Mouse (Mus musculus) intestine, embryonic 16.5 days (tissue): ENCODE measurements around the gene Reln. TPM values are rescaled to one million over a fixed set of nuclear protein-coding genes. Genes with fewer than 3 reads are reported as not detected.

Experiments
- ATAC-seq: fragments of 200-750 bp; cut with Nextera tagmentation; 2 replicates; pipeline ENCODE4 v1.8.0; 2017; ENCODE audit warnings: moderate TSS enrichment, moderate library complexity
- H3K27ac ChIP-seq: fragments of 300-500 bp; sonication (generic); 2 replicates; pipeline ENCODE4 v1.5.1; 2014; ENCODE audit warnings: mild to moderate bottlenecking, low read length
- H3K27me3 ChIP-seq: fragments of 300-500 bp; sonication (generic); replicated peaks from 2 replicates; pipeline ENCODE4 v1.6.1; 2014; ENCODE audit warnings: low read length, control low read depth, mixed read lengths; ENCODE audit not compliant: control insufficient read depth, insufficient read depth
- H3K36me3 ChIP-seq: fragments of 300-500 bp; sonication (generic); 2 replicates; pipeline ENCODE4 v1.6.1; 2014; ENCODE audit warnings: low read length, control low read depth; ENCODE audit not compliant: control insufficient read depth, insufficient read depth
- H3K4me1 ChIP-seq: fragments of 300-500 bp; sonication (generic); 2 replicates; pipeline ENCODE4 v1.6.1; 2014; ENCODE audit warnings: low read length, control low read depth, mixed read lengths; ENCODE audit not compliant: control insufficient read depth, insufficient read depth
- H3K4me2 ChIP-seq: fragments of 300-500 bp; sonication (generic); 2 replicates; pipeline ENCODE4 v1.6.1; 2014; ENCODE audit warnings: low read depth, low read length, control low read depth
- H3K4me3 ChIP-seq: fragments of 300-500 bp; sonication (generic); 2 replicates; pipeline ENCODE4 v1.5.1; 2014; ENCODE audit warnings: mild to moderate bottlenecking, low read length
- H3K9ac ChIP-seq: fragments of 300-500 bp; sonication (generic); 2 replicates; pipeline ENCODE4 v1.6.1; 2014; ENCODE audit warnings: low read depth, low read length
- H3K9me3 ChIP-seq: fragments of 300-500 bp; sonication (generic); 2 replicates; pipeline ENCODE4 v1.6.1; 2016; ENCODE audit warnings: low read length, control low read depth; ENCODE audit not compliant: control insufficient read depth
- whole genome bisulfite sequencing: fragments of 180-500 bp; shearing (Covaris S2); extraction: QIAGEN DNeasy Blood & Tissue Kit; methylation state at CpG from one replicate; pipeline ENCODE4 v1.1.7; 2014; 5-methylcytosine and 5-hydroxymethylcytosine counted together
- polyA plus RNA-seq: library from polyadenylated mRNA; unstranded; fragments of >200 nt; fragmentation: Nextera tagmentation; extraction: Ambion mirVana; gene quantifications from 2 replicates; pipeline ENCODE4 v1.2.1, GENCODE M21; 2015

Reln gene
- polyA plus RNA-seq, 1 experiment from 2014 or later, result 2.0 TPM

DNA sequence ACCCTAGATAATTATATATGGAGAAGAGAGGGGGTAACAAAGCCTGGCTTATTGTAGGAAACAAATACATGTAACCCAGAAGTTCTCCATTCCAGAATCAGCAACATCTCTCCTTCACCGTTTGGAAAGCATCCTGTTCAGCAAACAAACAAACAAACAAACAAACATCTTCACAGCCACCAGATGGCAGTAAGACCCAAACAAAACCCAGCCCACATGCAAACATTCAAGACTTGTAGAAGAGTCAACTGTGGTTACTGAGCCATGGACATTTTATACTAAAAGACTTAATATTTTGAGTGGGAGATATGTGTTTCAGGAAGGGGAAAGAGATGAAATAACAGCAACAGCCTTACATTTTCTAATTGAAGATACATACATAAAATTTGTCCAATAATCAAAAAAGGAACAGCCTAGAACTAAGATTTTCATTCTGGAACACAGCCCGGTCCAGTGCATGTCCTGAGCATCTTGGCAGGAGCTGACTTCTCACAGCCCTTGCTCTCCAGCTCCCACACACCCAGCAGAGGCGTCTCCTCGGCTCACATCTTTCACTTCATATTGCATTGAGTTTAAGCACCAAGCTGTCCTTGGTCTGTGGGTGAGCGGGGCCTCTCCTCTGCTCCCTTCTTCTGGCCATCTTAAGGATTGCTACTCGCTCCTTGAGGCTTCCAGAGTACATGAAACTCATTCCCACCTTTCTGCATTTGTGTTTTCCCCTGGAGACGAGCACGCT, 411.0 kb downstream of the Reln start:
- H3K4me2 ChIP-seq, result no peak overlapping the region
- 76% methylated on average over 8 of the region's 8 CpGs for WGBS
- no peak overlapping the region for H3K9ac ChIP-seq
- no peaks in the 10 kb centered on the region for H3K36me3 ChIP-seq
- H3K27ac ChIP-seq, result no peak overlapping the region
- H3K9me3 ChIP-seq, result no peaks in the 10 kb centered on the region
- no peak for ATAC-seq
- H3K4me3 ChIP-seq, result no peak overlapping the region
- no peaks in the 10 kb centered on the region for H3K27me3 ChIP-seq
- H3K4me1 ChIP-seq, result no peaks in the 10 kb centered on the region

DNA sequence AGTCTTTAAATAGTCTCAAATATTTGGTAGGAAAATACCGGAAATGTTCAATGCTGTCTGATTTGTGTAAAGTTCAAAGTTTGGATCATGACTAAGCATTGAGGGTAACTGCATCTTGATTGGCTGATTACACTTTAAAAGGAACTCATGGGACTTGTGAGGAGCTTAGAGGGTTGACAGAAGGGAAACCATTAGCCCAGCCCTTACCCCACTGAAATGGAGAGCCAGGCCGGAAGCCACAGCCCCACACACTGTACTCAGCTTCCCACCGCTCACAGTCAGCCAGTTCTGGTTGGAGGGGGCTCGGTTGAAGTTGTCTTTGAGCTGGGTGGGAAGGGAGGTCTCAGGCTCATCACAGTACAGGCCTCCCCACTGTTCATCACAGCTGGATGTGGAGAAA, 413.4 kb downstream of the Reln start:
- Histone ChIP-seq H3K27me3 (no peaks in the 10 kb centered on the region), H3K4me1 (no peaks in the 10 kb centered on the region), H3K9me3 (no peaks in the 10 kb centered on the region), H3K4me2 (no peak overlapping the region), H3K27ac (no peak overlapping the region), H3K4me3 (no peak overlapping the region), H3K9ac (no peak overlapping the region), H3K36me3 (no peaks in the 10 kb centered on the region)
- ATAC-seq, result no peak
- 79% methylated on average over 4 of the region's 4 CpGs for WGBS

DNA sequence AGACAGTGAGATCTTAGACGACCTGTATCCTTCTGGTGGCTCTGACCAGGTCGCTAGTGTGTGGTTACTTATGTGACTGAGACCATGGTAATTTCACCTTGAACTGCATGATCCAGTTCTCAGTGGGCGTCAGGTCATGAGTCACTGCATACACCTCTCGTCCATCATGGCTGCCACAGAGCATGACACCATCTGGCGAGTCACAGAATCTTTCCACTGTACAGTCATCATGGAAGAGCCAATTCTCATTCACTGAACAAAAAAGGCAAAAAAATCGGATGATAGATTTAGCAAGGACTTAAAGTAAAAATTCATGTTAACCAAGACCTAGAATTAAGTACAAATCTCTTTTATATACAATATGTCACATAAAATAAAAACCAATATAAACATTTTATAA, 424.2 kb downstream of the Reln start:
- Histone ChIP-seq H3K9me3 (no peaks in the 10 kb centered on the region), H3K4me3 (no peak overlapping the region), H3K9ac (no peak overlapping the region), H3K27ac (no peak overlapping the region), H3K4me1 (no peaks in the 10 kb centered on the region), H3K4me2 (no peak overlapping the region), H3K36me3 (no peaks in the 10 kb centered on the region), H3K27me3 (no peaks in the 10 kb centered on the region)
- ATAC-seq, result no peak
- WGBS, result 79% methylated on average over 6 of the region's 6 CpGs

DNA sequence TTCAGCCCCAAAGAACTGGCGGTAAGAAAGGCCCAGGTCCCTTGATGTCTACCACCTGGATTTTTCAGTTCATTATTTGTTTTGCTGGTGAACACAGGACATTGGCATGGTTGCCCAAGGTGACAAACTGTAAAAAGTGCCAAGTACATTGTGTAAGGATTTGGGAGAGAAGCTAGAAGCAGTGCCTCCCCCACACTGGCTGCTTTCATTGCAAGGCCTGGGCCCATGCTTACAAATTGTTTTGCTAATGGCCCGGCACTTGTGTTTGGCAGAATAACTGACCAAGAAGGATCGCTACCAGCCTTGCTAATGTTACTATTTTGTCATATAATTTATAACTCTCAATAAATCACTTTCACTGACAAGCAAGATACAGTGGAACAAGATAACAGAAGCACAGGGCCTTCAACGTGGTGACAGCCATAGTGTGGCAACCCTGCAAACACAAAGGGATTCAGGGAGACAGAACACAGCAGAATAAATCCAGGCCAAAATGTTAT, 425.2 kb downstream of the Reln start:
- Histone ChIP-seq H3K4me1 (no peaks in the 10 kb centered on the region), H3K27me3 (no peaks in the 10 kb centered on the region), H3K36me3 (no peaks in the 10 kb centered on the region), H3K4me2 (no peak overlapping the region), H3K4me3 (no peak overlapping the region), H3K9me3 (no peaks in the 10 kb centered on the region), H3K9ac (no peak overlapping the region), H3K27ac (no peak overlapping the region)
- no peak for ATAC-seq
- WGBS, result 64% methylated on average over 4 of the region's 4 CpGs

DNA sequence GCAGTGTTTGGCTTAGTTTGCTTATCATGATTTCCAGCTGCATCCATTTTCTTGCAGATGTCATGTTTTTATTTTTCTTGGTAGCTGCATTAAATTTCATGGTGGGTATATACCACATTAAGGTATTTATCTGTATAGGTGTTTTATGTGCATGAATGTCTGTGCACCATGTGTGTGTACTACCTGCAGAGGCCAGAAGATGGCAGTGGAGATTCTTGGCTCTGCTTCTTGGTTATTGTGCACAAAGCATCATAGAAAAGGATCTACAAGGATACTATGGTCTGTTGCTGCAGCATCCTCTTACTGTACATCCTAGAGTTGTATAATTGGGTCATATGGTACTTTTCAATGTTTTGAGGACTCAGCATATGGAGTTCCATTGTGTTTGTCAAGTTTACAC, 428.5 kb downstream of the Reln start:
- Histone ChIP-seq H3K27ac (no peak overlapping the region), H3K4me3 (no peak overlapping the region), H3K36me3 (no peaks in the 10 kb centered on the region), H3K9ac (no peak overlapping the region), H3K4me1 (no peaks in the 10 kb centered on the region), H3K27me3 (no peaks in the 10 kb centered on the region), H3K9me3 (no peaks in the 10 kb centered on the region), H3K4me2 (no peak overlapping the region)
- ATAC-seq, result no peak

DNA sequence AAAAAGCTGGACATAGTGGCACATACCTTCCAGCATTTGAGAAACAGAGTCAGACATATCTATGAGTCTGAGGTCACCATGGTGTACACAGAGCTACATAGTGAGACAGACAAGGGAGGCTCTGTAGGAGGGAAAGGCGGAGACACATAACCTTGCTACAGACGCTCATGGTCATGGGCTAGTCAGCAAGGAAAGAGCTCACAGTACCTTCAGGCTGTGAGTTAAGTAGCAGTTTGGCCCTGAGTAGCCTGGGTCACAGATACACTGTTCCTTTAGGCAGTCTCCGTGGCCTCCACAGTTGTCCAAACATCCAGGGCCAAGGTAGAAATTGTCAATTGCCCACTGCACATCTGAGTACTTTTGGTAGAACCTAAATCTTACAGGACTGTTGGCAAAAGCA, 429.7 kb downstream of the Reln start:
- Histone ChIP-seq H3K4me2 (no peak overlapping the region), H3K4me3 (no peak overlapping the region), H3K9ac (no peak overlapping the region), H3K27me3 (no peaks in the 10 kb centered on the region), H3K27ac (no peak overlapping the region), H3K36me3 (no peaks in the 10 kb centered on the region), H3K9me3 (no peaks in the 10 kb centered on the region), H3K4me1 (no peaks in the 10 kb centered on the region)
- no peak for ATAC-seq
- WGBS, result 67% methylated on average over 3 of the region's 3 CpGs

DNA sequence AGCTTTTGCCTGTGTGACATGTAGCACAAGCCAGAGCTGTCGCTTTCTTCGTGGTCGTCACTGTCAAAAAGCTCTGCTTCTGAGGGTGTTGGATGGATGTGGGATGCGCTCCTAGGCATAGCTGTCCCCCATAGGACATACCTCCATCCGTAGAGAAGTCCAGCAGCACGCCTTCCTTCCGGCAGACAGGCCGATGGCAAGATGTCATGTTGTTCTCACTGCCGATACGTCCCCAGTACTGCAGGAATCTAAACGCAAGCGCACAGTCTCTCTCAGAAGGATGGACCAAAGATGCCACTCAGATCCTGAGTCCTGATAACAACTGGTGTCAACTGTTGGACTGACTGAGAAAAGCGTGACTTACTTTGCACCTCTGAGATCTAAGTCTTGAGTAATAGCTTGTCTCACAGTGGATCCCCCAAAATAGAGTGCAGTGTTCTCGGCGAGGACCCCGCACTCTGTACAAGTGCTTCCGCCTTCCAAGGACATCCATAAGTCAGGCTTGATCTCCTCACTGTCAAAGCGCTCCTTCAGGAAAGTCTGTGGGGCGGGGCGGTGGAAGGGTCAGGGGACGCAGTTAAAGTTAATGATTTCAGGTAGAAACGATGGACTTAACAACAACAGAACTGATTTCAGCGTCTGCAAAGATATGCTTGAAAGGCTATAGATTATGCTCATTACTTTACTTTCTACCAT, 431.5 kb downstream of the Reln start:
- ATAC-seq, result peak; percentile 64
- H3K9ac ChIP-seq, result no peak overlapping the region
- H3K27ac ChIP-seq, result no peak overlapping the region
- no peaks in the 10 kb centered on the region for H3K4me1 ChIP-seq
- no peak overlapping the region for H3K4me2 ChIP-seq
- H3K4me3 ChIP-seq, result no peak overlapping the region
- 70% methylated on average over 23 of the region's 23 CpGs for WGBS
- H3K27me3 ChIP-seq, result no peaks in the 10 kb centered on the region
- no peaks in the 10 kb centered on the region for H3K36me3 ChIP-seq
- no peaks in the 10 kb centered on the region for H3K9me3 ChIP-seq

DNA sequence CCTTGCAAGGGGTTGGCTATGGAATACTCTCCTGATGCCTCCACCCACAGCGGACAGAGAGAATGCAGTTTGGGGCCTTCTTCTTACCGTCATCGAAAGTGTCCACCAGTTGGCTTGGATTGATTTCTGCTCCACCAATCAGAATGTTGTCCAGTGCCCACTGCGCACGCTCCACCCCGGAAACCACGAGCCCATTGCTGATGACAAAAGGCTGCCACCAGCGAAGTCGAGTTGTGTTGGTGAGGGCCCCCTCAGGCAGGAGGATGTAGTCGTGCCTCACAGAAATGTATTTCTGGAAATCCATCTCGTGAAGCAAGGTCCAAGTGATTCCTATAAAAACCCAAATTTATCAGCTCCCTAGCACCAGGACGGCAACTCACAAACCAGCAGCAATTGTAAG, 433.8 kb downstream of the Reln start:
- WGBS, result 92% methylated on average over 12 of the region's 12 CpGs
- ATAC-seq, result no peak
- Histone ChIP-seq H3K9me3 (no peaks in the 10 kb centered on the region), H3K9ac (no peak overlapping the region), H3K4me3 (no peak overlapping the region), H3K4me2 (no peak overlapping the region), H3K36me3 (no peaks in the 10 kb centered on the region), H3K4me1 (no peaks in the 10 kb centered on the region), H3K27me3 (no peaks in the 10 kb centered on the region), H3K27ac (no peak overlapping the region)

DNA sequence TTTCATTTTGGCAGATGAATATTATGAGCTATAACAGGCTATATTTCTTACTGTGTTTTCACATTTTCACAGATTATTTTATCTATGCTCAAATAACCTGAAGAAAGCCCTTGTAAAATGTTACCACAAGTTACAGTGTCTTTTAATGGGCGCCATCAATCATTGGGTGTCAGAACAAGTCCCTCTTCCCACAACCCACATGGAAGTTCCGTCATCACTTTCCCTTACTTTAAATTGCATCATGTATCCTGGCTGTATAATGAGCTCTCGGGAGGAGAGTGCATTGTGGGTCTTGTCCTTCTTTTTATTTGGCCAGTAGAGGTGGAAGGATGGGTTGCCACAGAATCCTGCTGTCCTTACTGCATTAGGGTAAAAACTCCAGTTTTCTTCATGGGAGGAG, 434.8 kb downstream of the Reln start:
- Histone ChIP-seq H3K36me3 (no peaks in the 10 kb centered on the region), H3K4me3 (no peak overlapping the region), H3K27me3 (no peaks in the 10 kb centered on the region), H3K9ac (no peak overlapping the region), H3K4me2 (no peak overlapping the region), H3K9me3 (no peaks in the 10 kb centered on the region), H3K4me1 (no peaks in the 10 kb centered on the region), H3K27ac (no peak overlapping the region)
- ATAC-seq, result no peak
- WGBS, result 87% methylated on average over 3 of the region's 3 CpGs
